Comparison of ENCODE assay signal across 9 mouse cellular contexts in genomic region chr15:96568271-96568982, GRCm38 (mm10).
A peak's percentile ranks its signal among the peaks of the same experiment; 100 is the strongest.
DNase-seq lines count a peak whose midpoint lies in the region; ATAC-seq and TF ChIP-seq lines count a peak whose summit lies in the region.
"Had no signal": no experiment of that assay in that cellular context is flagged by ENCODE, and none has a peak within 500 bp of the region (broad histone marks: within the 10 kb centered on the region; RNA-seq: fewer than 3 reads in every experiment).

No protein-coding gene starts in this region.

- H3K9ac ChIP-seq in heart, embryonic 16.5 days (ENCODE audit: low read length): 0 out of 2 replicates have a peak overlapping the region, but pooled peaks have one; percentile 21
- H3K9ac ChIP-seq in stomach, embryonic 16.5 days (ENCODE audit: low read length): peak overlapping the region; percentile 43; the same call in 1 of the 2 replicates

- H3K27me3 ChIP-seq in heart, embryonic 16.5 days (ENCODE audit: control insufficient read depth, insufficient read depth, low read length): no peaks in the 10 kb centered on the region
- no peaks in the 10 kb centered on the region for H3K27me3 ChIP-seq in stomach, embryonic 16.5 days (ENCODE audit: control insufficient read depth, insufficient read depth, low read length)
- H3K27me3 ChIP-seq in thymus, adult 2 months (ENCODE audit: control insufficient read depth, insufficient read depth, low read length): no peaks in the 10 kb centered on the region; the same call in 1 of the 2 replicates

- no peak overlapping the region for H3K4me2 ChIP-seq in heart, embryonic 16.5 days (ENCODE audit: low read depth, low read length)
- H3K4me2 ChIP-seq in stomach, embryonic 16.5 days (ENCODE audit: low read depth, low read length): no peak overlapping the region

- peak; percentile 50 for DNase-seq in retina, adult 2 months (ENCODE audit: low read depth, low spot score)
- DNase-seq in retina, embryonic 14.5 days (ENCODE audit: low spot score): no peak
- peak; percentile 69 to 74 for DNase-seq in kidney, postnatal 36 days
- no peak for DNase-seq in thymus, adult 2 months
- DNase-seq in gastrocnemius, postnatal 10 days: no peak
- no peak for DNase-seq in spleen, postnatal 4 days (ENCODE audit: low spot score in 2 of 2)
- DNase-seq: thymus, postnatal 4 days had no signal

- no peaks in the 10 kb centered on the region for H3K9me3 ChIP-seq in heart, embryonic 16.5 days (replicated peaks; ENCODE audit: control insufficient read depth, low read length)
- H3K9me3 ChIP-seq in stomach, embryonic 16.5 days (replicated peaks; ENCODE audit: control insufficient read depth, low read length): no peaks in the 10 kb centered on the region

- H3K4me3 ChIP-seq in heart, embryonic 16.5 days (ENCODE audit: low read length): no peak overlapping the region
- no peak overlapping the region for H3K4me3 ChIP-seq in stomach, embryonic 16.5 days (replicated peaks; ENCODE audit: low read length)
- no peak overlapping the region for H3K4me3 ChIP-seq in thymus, adult 2 months (ENCODE audit: control insufficient read depth, insufficient read depth, low read length)

- ATAC-seq in heart, embryonic 16.5 days (replicated peaks; ENCODE audit: extremely low read depth, insufficient read depth, low FRiP score): peak; percentile 77
- ATAC-seq in stomach, embryonic 16.5 days (ENCODE audit: insufficient read depth, low FRiP score): peak; percentile 70; the same call in 1 of the 2 replicates

- H3K4me1 ChIP-seq in heart, embryonic 16.5 days (ENCODE audit: control insufficient read depth, insufficient read depth, low read length): peaks cover 10% of the 10 kb centered on the region
- peaks cover 14% of the 10 kb centered on the region for H3K4me1 ChIP-seq in stomach, embryonic 16.5 days (ENCODE audit: control insufficient read depth, insufficient read depth, low read length)
- peaks cover 14% of the 10 kb centered on the region for H3K4me1 ChIP-seq in thymus, adult 2 months (replicated peaks; ENCODE audit: control insufficient read depth, insufficient read depth, low read length)

- no peak for TF ChIP-seq CTCF in thymus, adult 2 months (IDR thresholded peaks at IDR 0.05; ENCODE audit: borderline replicate concordance, control insufficient read depth, extremely low read depth, insufficient read depth, low read length, poor library complexity)

- no peak for TF ChIP-seq POLR2A in thymus, adult 2 months (IDR thresholded peaks at IDR 0.05; ENCODE audit: control insufficient read depth, extremely low read depth, insufficient read depth, low read length, poor library complexity)

- 47% methylated on average over 13 of the region's 13 CpGs for WGBS in heart, embryonic 16.5 days
- WGBS in stomach, embryonic 16.5 days: 51% methylated on average over 13 of the region's 13 CpGs
- 92% methylated on average over 13 of the region's 13 CpGs for WGBS in thymus, adult 2 months

- H3K27ac ChIP-seq in heart, embryonic 16.5 days (ENCODE audit: low read length): peak overlapping the region; percentile 81
- peak overlapping the region; percentile 74 for H3K27ac ChIP-seq in stomach, embryonic 16.5 days (ENCODE audit: low read length)
- no peak overlapping the region for H3K27ac ChIP-seq in thymus, adult 2 months (ENCODE audit: control insufficient read depth, insufficient read depth, low read length)

- no peaks in the 10 kb centered on the region for H3K36me3 ChIP-seq in heart, embryonic 16.5 days (ENCODE audit: control insufficient read depth, insufficient read depth)
- no peaks in the 10 kb centered on the region for H3K36me3 ChIP-seq in stomach, embryonic 16.5 days (ENCODE audit: control insufficient read depth, insufficient read depth, low read length)
- H3K36me3 ChIP-seq in thymus, adult 2 months (ENCODE audit: control insufficient read depth, insufficient read depth, low read length): peaks cover 1% of the 10 kb centered on the region

Comparison
In these comparisons a context has a peak if more than half of its experiments do, and no peak if none do; other contexts are left out.
1. DNase-seq: peak in retina, adult 2 months (single experiment) and kidney, postnatal 36 days (2 of 2); none in retina, embryonic 14.5 days (single experiment), thymus, adult 2 months (single experiment), gastrocnemius, postnatal 10 days (single experiment) and spleen, postnatal 4 days (0 of 2).